Mouse (Mus musculus): ENCODE results near the gene Olfr1311.
"Not testable (repeated sequence)": the region's sequence is repeated elsewhere in the genome, so short reads cannot be mapped to it uniquely, and the experiment has no call there.

GRCm38 (mm10) chr2:112026971-112027370 is 2.8 kb upstream of the Olfr1311 start:
- not testable (repeated sequence) for TF ChIP-seq CTCF (IDR thresholded peaks at IDR 0.05; ENCODE audit: borderline replicate concordance, extremely low read depth, insufficient read depth, insufficient read length); POLR2A (IDR thresholded peaks at IDR 0.05; ENCODE audit: borderline replicate concordance, extremely low read depth, insufficient read depth, insufficient read length, poor library complexity, severe bottlenecking)
